Mouse (Mus musculus) lung, postnatal 10 days (tissue): Measurements from ENCODE around the gene Tbl1xr1.
A peak's percentile ranks its signal among the peaks of the same experiment; 100 is the strongest.

Experiments
- DNase-seq: peaks from one replicate; pipeline ENCODE4 v3.0.0; 2021

The Tbl1xr1 gene

GRCm38 (mm10) chr3:22076561-22076935 is at the start of gene Tbl1xr1:
Tbl1xr1 (plus strand) TSS chr3:22076652.
- peak; percentile 96 for DNase-seq

DNA sequence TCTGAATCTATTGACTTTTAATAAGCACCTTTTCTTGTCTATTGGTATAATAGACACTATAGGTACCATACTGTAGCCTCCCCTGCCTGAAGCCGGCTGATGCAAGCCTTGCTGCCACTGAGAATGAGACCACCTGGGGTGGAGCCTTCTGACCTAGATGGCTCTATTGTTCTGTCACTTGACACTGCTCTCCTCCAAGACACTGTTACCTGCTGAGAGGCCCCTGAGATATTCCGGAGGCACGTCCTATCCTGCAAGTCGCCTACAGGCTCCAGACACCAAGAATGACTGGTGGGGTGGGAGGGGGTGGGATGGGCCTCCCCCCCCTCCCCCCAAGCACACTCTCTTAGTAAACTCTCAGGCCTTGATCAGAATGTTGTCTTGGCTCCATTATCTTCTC is 38.4 kb upstream of the Tbl1xr1 start:
- no peak for DNase-seq

- no peak for DNase-seq
Observed at GRCm38 (mm10) chr3:22039036-22039795, 37.2 kb upstream of the Tbl1xr1 start.

DNA sequence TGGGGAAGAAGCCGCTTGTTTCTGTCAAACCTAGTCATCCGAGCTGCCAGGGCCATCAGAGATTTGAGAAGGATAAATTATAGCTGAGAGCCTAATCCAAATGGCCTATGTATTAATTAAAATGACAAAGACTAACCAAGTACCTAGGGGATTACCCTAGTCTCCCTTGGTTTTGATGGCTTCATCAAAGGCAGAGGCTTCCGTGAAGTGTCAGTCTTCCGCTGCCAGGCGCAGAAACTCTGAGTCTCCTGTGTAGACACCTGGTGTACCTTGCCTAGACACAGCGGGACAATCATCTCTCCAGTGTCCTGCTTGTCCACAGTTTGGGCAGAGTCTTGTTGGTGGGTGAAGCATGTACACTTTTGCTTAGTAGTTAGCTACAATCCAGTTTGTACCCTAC is 35.8 kb upstream of the Tbl1xr1 start:
- no peak for DNase-seq

- no peak for DNase-seq
Observed at GRCm38 (mm10) chr3:22047203-22047602, 29.2 kb upstream of the Tbl1xr1 start.

DNA sequence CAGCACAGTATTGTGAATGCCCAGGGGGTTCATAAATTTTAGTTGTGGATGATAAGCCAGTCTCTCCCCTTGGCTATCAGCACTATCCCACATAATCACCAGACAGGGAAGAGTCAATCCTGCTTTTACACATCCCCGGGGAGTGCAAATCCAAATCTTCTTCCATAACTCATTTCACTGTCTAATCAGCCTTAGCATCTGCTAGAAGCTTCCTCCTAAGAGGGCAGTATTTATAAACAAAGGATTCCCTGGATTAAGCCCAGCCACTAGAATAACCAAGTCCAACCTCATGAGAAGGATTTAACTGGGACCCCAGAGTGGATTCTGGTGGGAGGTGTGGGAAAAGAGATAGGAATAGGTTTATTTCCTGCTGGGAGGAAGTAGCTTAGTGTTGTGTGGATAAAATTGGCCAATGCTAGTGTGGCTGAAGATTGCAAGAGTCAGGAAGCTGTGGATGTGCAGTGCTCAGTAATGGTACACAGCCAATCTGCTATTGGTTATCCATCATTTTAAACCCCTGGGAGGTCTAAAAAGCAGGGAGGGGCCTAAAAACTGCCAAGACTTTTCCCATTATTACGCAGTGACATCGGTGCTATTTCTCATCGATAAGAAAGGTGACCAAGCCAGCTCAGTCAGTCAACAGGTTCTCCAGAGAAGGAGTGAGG is 19.7 kb upstream of the Tbl1xr1 start:
- DNase-seq, result peak; percentile 18

DNA sequence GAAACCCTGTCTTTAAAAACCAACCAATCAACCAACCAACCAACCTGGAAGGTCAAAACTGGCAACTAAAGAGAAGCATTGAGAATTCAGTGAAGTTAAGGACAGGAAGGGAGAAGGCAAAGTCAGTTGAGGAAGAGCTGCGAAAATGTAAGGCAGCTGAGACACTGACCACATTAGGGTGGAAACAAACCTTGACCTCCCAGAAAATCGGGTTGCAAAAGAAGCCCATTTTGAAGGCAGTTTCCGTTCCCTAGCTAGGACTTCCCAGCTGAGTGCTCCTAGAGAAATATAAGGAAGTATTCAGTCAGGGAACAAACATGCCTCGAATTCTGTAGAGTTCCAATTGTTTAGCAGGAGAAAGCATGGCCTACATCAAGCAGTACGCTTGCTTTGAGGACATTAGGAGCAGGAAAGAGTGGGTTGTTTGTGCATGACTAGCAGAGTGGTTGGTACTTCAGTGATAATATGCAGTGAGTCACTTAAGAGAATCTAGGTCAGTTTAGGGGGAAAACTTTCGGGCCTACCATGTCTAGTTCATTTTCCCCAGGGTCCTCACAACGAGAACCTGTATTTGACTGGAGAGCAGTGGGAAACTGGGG is 18.1 kb upstream of the Tbl1xr1 start:
- no peak for DNase-seq

DNA sequence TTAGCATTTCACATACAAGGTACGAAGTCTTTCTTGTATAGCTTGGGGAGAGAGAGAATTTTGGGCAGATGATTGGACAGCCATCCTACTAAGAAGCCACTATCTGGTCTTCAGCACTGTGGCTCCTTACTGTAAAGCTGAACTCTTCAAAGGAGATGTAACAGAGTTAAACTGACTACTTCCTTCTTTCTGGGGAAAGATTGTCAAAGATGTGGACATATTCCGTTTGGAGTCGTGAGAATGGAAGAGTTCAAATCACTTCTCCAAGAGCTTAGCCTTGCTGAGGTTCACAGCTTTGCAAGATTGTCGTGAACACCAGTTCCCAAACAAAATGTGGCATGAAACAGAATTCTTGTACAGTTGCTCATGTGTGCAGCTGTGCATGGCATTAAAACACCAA is 15.3 kb upstream of the Tbl1xr1 start:
- no peak for DNase-seq

- DNase-seq, result no peak
Observed at GRCm38 (mm10) chr3:22068621-22069020, 7.8 kb upstream of the Tbl1xr1 start.

DNA sequence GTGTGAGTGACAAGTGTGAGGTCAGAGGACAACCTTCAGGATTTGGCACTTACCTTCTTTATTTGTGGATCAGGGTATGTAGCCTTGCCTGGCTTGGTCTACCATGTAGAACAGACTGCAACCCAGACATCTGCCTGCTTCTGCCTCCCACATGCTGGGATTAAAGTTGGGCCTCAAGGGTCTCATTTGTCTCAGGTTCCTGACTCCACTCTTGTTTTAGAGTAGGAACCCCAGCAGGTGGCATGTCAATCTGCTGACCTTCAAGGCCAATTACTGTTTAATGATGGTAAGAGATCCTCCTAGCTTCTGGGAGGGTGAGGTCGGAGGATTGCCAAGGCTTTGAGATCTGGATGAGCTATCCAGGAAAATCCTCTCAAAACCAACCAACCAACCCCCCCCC is 2.5 kb upstream of the Tbl1xr1 start:
- DNase-seq, result no peak

GRCm38 (mm10) chr3:22074591-22075294 is 1.7 kb upstream of the Tbl1xr1 start:
- peak; percentile 59 for DNase-seq

DNA sequence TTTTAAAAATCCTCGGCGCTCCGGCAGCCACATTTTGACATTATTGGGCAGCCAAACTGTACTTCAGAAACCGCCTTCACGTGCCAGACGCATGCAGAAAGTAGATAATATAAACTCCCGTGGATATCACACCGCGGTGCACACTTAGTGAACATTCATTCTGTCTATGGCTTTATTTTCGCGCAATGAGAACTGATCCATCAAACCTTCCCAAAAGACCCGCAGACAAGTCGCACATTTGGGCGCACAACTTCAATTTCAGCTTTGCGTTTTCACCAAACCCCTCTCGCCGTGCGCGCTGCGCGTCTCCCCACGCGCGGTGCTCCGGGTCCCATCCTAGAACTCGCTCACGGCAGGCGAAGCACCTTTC is 950 bp upstream of the Tbl1xr1 start:
- no peak for DNase-seq

- peak; percentile 94 for DNase-seq
Observed at GRCm38 (mm10) chr3:22075887-22076560, 428 bp upstream of the Tbl1xr1 start.

GRCm38 (mm10) chr3:22076936-22077656 is 644 bp downstream of the Tbl1xr1 start:
- DNase-seq, result peak; percentile 45

DNA sequence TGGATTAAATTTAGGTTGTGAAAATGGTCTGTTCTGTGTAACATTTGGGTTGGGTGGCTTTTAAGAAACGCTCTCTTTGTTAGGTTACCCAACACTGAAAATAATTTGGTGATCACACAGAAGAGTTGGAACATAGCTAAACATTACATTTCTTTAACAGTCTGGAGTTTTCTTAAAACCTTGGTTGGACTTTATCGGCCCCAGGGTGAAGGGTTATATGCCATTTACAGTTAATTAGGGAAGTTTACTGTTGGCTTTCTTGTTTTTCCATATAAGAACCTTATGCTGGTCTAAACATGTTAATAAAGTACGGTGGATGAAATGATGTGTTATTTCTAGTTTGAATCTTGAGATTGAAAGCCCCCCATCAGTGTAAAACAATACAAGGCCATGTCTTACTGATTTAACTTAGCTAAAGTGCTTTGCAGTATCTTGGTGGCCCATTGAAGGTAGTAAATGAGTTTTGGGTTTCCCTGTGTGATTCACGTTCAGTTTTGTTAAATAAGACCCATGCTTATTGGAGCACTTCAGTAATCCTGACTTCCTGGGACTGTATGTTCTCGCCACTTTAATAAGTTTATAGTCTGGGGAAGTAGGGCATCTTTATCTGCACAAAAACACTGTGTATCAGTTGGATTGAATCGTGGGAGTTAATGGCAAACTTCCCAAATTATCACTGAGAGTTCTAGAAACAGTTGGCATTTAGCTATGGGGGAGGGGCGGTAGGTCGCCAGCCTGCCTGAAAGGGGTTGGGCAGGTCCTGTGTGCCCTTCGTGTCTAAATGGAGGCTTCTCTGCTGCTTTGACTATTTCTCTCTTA is 1.4 kb downstream of the Tbl1xr1 start:
- peak; percentile 38 for DNase-seq

GRCm38 (mm10) chr3:22078529-22078928 is 2.1 kb downstream of the Tbl1xr1 start:
- no peak for DNase-seq

DNA sequence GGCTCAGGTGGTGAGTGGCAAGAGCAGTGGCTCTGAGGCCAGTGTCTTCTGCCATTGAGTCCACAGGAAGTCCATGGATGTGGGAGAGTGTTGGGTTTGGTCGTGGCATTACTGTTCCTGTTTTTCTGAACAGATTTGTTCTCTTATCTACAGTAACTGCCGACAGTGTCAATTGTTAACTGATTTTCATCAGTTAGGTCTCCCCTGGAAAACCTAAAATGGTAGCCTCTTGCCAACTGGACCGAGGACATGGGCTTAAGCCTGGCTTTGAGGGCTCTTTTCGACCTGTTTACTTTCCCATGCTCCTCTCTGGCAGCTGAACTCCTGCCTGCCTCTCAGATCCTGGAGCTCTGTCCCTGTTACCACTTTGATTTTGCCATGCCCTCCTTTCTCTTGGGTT is 5.4 kb downstream of the Tbl1xr1 start:
- DNase-seq, result no peak

DNA sequence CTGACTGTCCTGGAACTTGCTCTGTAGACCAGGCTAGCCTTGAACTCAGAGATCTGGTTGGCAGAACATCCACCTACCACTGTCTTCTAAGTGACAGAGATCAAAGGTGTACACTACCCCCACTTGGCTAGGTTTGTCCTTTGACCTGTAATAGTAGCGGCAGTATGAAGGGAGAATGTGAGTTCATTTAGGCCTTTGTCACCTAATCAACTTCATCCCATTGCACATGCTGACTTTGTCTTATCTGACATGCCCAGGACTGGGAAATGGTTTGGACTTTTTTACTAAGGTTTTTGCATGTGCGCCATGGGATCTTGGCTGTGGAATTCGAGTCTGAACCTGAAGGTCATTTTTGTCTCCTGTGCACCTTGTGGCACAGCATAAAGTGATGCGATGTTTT is 6.4 kb downstream of the Tbl1xr1 start:
- DNase-seq, result no peak

DNA sequence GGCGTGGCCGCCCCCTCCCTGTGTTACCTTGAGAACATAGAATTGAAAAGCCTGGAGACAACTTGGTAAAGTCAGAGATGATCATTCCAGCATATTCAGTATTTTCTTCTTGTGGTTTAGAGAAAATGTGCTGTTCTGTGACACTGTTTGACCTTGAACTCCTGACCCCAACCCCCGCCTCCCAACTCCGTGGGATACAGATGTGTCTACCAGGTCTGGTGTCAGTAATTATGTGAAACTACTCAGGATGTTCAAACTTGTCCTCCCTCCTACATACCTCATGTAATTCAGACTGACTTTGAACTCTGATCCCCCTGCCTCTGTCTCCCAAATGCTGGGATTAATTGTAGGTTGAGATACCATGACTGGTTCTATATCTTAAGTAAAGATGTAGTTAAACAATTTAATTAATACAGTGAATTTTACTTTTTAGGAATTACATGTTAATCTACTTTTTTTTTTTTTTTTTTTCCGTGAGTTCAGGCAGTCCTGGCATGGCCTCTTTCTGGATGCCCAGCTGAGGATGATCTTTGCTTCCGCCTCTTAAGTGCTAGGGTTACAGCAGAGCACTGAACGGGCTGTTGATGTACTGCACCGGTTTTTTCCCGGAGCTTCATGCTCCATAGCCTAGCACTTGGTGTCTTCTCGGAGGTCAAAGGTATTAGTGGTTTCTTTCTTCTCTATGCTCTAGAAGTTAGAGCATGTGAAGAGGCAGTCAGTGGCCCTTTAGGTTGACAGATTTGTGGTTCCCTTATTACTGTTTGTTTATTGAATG is 8.0 kb downstream of the Tbl1xr1 start:
- DNase-seq, result no peak

DNA sequence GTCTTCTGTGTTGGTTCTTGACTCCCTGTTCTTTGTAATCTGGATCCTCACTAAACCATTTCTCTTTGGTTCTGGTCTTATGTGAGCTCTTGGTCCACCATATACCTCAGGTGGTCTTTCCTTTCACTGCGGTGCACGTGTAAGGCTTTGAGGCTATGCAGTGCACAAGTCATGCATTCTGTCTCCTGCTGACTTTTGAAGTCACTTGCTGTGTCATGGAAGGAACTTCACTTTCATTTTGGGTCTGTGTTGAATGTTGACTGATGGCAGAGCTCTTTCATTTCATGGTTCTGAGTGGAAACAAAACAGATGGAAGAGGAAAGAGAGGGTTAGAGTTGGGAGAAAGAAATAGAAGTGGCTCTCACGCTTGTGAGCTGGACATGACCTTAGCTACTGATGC is 13.4 kb downstream of the Tbl1xr1 start:
- no peak for DNase-seq
